Mouse (Mus musculus) B cell, adult 2 months (primary cell): ENCODE results near the gene Sfi1.
"Not testable (repeated sequence)": the region's sequence is repeated elsewhere in the genome, so short reads cannot be mapped to it uniquely, and the experiment has no call there.

ENCODE experiments used
- DNase-seq, 2 experiments: peaks; one replicate each; pipeline ENCODE4 v3.0.0; 2022

Gene Sfi1

GRCm38 (mm10) chr11:3172526-3172925 is 20.7 kb downstream of the Sfi1 start:
- DNase-seq = peak in 1 of 2 experiments; percentile 6

DNA sequence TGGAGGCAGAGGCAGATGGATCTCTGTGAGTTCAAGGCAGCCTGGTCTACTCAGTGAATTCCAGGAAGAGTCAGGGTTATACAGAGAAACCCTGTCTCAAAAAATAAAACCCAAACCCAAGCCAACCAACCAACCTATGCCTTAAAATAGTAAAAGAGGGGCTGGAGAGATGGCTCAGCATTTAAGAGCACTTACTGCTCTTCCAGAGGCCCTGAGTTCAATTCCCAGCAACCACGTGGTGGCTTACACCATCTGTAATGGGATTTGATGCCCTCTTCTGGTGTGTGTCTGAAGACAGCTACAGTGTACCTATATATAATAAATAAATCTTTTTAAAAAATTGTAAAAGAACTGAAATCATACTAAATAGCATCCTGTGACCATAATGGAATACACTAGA is 21.3 kb downstream of the Sfi1 start:
- peak; percentile 36 to 37 for DNase-seq

DNA sequence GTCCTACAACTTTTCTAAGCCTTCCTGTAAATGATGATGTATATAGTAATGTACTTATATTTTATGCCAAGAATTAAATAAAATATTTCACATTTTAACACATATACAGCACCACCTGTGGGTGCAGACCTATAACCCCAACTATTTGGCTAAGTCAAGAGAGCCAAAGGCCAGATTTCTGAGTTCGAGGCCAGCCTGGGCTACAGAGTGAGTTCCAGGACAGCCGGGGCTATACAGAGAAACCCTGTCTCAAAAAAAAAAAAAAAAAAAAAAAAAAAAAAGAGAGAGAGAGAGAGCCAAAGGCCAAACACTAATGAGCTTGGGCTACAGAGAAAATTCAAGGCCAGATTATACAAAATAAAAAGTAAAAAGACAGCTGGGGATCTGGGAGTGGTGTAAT is 24.2 kb downstream of the Sfi1 start:
- DNase-seq = peak in 1 of 2 experiments; percentile 39

DNA sequence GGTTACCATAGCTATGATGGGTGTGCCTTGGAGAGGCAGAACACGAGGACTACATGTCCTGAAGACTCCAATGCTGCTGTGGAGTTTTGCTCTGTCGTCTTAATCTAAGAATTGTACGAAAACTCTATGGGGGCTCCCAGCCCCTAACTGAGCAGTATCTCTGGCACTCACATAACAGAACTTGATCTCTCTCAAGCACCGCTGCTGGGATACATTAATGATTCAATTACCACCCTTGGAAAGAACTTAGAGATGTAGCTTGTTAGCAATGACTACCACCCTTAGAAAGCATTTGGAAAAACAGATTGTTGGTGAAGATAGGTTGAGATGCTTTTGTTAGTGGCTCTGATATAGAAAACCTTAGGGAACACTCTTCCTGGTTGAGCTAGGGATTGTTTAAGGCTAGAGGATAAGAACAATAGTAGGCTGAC is 25.7 kb downstream of the Sfi1 start:
- DNase-seq = peak; percentile 48 to 50

- not testable (repeated sequence) for DNase-seq
Measured at GRCm38 (mm10) chr11:3167129-3167528, 26.1 kb downstream of the Sfi1 start.

DNA sequence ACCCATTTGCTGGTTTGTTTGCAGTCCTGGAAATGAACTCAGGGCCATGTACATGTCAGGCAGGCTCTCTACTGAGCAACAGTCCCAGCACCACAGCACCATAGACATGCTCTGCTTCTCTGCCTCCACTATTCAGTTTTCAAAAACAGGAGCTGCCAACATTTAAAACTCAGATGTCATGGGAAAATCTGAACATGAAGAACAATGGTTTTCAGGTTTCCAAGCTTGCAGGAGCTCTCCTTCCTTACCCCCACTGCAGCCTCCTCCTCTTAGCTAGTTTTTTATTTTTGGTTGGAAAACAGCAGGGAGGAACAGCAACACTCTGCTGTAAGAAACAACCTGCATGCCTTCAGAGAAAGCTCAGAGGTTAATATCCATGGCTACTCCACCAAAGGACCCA is 26.9 kb downstream of the Sfi1 start:
- DNase-seq = peak in 1 of 2 experiments; percentile 15

GRCm38 (mm10) chr11:3165210-3165782 is 28.0 kb downstream of the Sfi1 start:
- not testable (repeated sequence) for DNase-seq

DNA sequence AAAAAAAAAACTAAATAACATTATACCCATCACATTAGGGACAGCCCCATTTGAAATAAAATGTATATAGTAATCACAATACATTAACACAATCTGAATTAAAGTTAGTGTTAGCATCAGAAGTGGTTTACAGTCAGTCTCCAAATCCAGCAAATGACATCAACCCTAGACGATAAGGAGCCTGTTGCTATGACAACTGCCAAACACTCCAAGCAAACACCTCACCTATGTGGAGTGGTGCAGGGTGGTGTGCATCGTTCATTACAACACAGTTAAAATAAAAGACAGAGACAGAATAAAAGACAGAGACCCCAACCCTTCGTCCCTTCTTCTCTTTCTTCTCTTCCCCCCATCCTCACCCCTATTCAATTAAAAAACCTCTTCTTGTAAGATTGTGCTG is 29.6 kb downstream of the Sfi1 start:
- DNase-seq = not testable (repeated sequence)

GRCm38 (mm10) chr11:3163122-3163521 is 30.1 kb downstream of the Sfi1 start:
- peak; percentile 38 for DNase-seq

DNA sequence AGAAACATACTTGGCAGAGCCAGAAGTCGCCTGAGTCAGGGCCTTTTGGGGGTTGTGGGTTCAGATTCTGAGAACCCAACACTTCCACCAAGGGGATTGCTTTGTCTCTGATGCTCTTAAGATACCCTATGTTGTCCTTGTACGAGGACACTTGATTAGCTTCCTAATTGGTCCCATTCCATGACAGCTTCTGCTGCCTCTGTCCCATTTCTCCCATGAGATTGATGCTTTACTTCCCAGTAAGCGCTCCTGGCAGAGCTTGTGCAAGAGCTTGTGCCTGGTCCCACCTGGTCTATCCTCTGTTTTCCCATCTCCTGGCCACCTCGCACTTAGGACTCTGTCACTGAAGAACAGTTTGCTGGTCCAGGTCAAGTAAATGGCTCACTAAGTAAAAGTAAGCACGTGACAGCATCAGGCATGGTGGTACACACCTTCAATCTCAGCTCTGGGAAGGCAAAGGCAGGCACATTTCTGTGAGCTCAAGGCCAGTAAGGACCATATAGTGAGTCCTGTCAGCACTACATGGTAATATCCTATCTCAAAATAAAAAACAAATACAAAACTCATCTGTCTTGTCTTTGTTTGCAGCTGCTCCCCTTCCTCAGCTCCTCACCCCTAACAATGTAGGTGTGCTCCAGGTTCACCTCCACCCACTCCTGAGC is 30.9 kb downstream of the Sfi1 start:
- DNase-seq = peak; percentile 59 to 62

DNA sequence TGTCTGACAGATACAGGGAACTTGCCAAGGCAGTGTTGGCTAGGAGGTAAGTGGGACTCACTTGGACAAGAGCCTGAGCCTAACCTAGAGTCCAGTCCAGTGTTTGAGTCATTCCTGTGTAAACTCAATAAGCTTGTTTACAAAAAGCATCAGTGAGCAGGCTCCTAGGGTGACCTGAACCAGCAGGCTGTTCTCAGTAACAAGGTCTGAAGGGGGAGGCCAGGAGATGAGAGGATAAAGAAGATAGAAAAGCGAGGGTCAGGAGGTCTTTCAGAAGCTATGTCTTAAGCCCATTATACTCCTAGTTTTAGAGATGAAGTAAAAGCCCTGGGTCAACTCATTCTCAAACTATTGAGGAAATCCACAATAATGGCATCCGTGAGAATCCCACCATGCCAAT is 31.9 kb downstream of the Sfi1 start:
- peak; percentile 56 to 62 for DNase-seq

- DNase-seq = not testable (repeated sequence)
Measured at GRCm38 (mm10) chr11:3158800-3159199, 34.5 kb downstream of the Sfi1 start.

DNA sequence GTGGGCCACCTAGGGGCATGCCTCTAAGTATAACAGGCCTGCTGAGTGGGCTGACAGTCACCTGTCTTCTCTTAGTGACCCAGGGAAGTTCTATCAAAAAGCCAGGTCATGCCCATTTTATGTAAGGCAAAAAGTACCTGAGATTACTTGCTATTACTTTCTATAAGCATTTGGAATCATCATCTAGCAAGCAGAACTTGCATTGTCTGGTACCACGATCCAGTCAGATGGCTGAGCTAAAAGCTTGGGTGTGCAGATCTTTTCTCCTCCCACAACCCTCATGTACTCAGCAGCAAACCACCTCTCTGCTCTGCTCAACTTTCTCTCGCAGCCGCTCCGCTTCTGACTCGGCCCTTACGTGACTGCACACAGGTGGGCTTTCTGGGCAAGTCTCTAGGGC is 35.3 kb downstream of the Sfi1 start:
- peak; percentile 24 to 36 for DNase-seq

GRCm38 (mm10) chr11:3156991-3157390 is 36.3 kb downstream of the Sfi1 start:
- DNase-seq = not testable (repeated sequence)

GRCm38 (mm10) chr11:3153666-3154397 is 39.4 kb downstream of the Sfi1 start:
- DNase-seq = peak; percentile 58 to 59

GRCm38 (mm10) chr11:3151358-3151757 is 41.9 kb downstream of the Sfi1 start:
- DNase-seq = not testable (repeated sequence)

- not testable (repeated sequence) for DNase-seq
Measured at GRCm38 (mm10) chr11:3150677-3151003, 42.6 kb downstream of the Sfi1 start.

DNA sequence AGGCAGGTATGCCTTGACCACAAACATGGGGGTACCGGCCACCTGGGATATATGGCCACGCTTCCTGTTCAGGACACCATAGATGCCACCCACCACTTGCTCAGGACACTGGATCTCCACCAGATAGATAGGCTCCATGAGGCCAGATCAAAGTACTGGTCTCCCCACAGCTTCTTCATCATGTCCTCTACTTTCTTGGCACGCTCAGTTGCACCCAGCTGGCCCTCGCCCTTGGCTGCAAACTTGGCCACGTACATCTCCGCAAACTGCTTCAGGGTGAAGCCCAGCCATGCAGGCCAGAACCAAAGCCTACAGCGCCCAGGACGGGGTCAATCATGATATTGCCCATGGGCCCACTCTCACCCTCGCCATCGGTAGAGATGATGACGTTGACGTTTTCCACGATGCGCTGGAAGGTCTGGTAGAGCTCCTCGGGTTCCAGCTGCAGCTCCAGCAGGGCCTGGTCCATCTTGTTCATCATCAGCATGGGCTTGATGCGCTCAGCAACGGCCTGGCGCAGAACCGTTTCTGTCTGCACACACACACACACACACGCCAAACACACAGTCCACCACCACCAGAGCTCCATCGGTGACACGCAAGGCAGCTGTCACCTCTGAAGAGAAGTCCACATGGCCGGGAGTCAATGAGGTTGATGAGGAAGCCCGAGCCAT is 43.1 kb downstream of the Sfi1 start:
- not testable (repeated sequence) for DNase-seq

GRCm38 (mm10) chr11:3149471-3149870 is 43.8 kb downstream of the Sfi1 start:
- not testable (repeated sequence) for DNase-seq

- DNase-seq = not testable (repeated sequence)
Measured at GRCm38 (mm10) chr11:3146806-3147205, 46.5 kb downstream of the Sfi1 start.

DNA sequence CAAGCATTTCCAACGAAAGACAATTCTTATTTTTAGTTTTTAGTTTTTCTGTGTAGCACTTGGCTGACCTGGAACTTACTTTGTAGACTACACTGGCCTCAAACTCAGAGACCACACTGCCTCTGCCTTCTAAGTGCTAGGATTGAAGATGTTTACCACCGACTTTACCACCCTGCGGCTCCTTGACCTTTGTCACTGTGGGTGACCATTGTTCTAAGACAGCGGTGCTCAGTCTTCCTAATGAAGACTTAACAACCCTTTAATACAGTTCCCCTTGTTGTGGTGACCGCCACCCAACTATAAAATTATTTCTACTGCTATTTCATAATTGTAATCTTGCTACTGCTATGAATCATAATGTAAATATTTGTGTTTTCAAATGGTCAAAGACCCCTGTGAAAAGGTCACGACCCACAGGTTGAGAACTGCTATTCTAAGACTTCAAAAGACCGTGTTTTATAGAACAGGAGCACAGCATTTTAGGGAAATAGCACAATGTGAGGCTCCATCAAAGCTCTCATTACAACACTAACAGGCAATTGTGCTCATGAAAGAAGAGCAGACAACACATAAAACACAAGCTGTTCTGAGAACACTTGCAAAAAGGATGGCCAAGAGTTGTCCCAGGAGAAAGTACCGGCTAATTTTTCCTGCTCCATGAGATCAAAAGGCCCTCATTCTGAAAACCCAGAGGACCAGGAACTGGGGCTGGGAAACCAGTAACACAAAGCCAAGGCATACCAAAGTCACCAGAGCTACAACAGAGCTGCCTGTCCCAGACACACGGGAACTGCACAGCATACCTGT is 47.7 kb downstream of the Sfi1 start:
- DNase-seq = not testable (repeated sequence)

GRCm38 (mm10) chr11:3143984-3144383 is 49.3 kb downstream of the Sfi1 start:
- DNase-seq = not testable (repeated sequence)
